Mouse (Mus musculus) stomach, embryonic 16.5 days (tissue): Measurements from ENCODE around the gene Khdrbs2. TPM values are rescaled to one million over a fixed set of nuclear protein-coding genes. Genes with fewer than 3 reads are reported as not detected.

Experiments
- ATAC-seq: fragments of 200-750 bp; cut with Nextera tagmentation; 2 replicates; pipeline ENCODE4 v1.8.0; 2017; ENCODE audit warnings: moderate number of reproducible peaks, moderate TSS enrichment; ENCODE audit not compliant: insufficient read depth, low FRiP score
- H3K27ac ChIP-seq: fragments of 300-500 bp; sonication (generic); 2 replicates; pipeline ENCODE4 v1.5.1; 2014; ENCODE audit warnings: low read length
- H3K27me3 ChIP-seq: fragments of 300-500 bp; sonication (generic); 2 replicates; pipeline ENCODE4 v1.6.1; 2014; ENCODE audit warnings: low read length, control low read depth, mixed read lengths; ENCODE audit not compliant: control insufficient read depth, insufficient read depth
- H3K36me3 ChIP-seq: fragments of 300-500 bp; sonication (generic); 2 replicates; pipeline ENCODE4 v1.6.1; 2014; ENCODE audit warnings: low read length; ENCODE audit not compliant: control insufficient read depth, insufficient read depth
- H3K4me1 ChIP-seq: fragments of 300-500 bp; sonication (generic); 2 replicates; pipeline ENCODE4 v1.6.1; 2014; ENCODE audit warnings: low read length, control low read depth, mixed read lengths; ENCODE audit not compliant: control insufficient read depth, insufficient read depth
- H3K4me2 ChIP-seq: fragments of 300-500 bp; sonication (generic); 2 replicates; pipeline ENCODE4 v1.6.1; 2014; ENCODE audit warnings: low read depth, low read length, mixed read lengths
- H3K4me3 ChIP-seq: fragments of 300-500 bp; sonication (generic); replicated peaks from 2 replicates; pipeline ENCODE4 v1.5.1; 2014; ENCODE audit warnings: mild to moderate bottlenecking, low read length
- H3K9ac ChIP-seq: fragments of 300-500 bp; sonication (generic); 2 replicates; pipeline ENCODE4 v1.6.1; 2014; ENCODE audit warnings: low read length
- H3K9me3 ChIP-seq: fragments of 300-500 bp; sonication (generic); replicated peaks from 2 replicates; pipeline ENCODE4 v1.6.1; 2016; ENCODE audit warnings: low read length, control low read depth; ENCODE audit not compliant: control insufficient read depth
- WGBS: fragments of 180-500 bp; shearing (Covaris S2); extraction: QIAGEN DNeasy Blood & Tissue Kit; methylation state at CpG from one replicate; pipeline ENCODE4 v1.1.7; 2014; 5-methylcytosine and 5-hydroxymethylcytosine counted together
- polyA plus RNA-seq: library from polyadenylated mRNA; unstranded; fragments of >200 nt; fragmentation: Nextera tagmentation; extraction: Ambion mirVana; gene quantifications from 2 replicates; pipeline ENCODE4 v1.2.1, GENCODE M21; 2015

Khdrbs2 gene
- polyA plus RNA-seq, 1 experiment from 2014 or later: 3.7 TPM

DNA sequence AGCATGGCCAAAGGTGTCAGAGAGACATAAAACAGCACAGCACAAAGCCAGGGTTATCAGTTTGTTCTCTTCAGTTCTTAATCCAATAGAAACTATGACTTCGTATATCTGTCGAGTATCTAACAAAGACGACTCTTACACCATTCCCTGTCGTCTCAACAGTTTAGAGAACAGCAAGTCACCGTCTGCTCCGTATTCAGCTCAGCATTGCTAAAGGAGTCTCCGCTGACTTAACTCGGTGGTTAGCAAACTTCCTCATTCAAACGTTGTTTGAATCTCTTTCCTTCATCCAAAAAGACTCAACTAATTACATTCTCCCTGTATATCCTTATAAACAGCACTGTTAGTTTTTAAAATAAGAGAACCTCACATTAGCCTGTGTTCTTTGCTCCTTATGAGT is 521.3 kb downstream of the Khdrbs2 start:
- no peaks in the 10 kb centered on the region for H3K27me3 ChIP-seq
- 77% methylated on average over 9 of the region's 9 CpGs for WGBS
- no peak overlapping the region for H3K27ac ChIP-seq
- no peaks in the 10 kb centered on the region for H3K9me3 ChIP-seq
- H3K4me3 ChIP-seq: no peak overlapping the region
- H3K36me3 ChIP-seq: no peaks in the 10 kb centered on the region
- no peak overlapping the region for H3K9ac ChIP-seq
- no peak overlapping the region for H3K4me2 ChIP-seq
- H3K4me1 ChIP-seq: no peaks in the 10 kb centered on the region
- no peak for ATAC-seq

DNA sequence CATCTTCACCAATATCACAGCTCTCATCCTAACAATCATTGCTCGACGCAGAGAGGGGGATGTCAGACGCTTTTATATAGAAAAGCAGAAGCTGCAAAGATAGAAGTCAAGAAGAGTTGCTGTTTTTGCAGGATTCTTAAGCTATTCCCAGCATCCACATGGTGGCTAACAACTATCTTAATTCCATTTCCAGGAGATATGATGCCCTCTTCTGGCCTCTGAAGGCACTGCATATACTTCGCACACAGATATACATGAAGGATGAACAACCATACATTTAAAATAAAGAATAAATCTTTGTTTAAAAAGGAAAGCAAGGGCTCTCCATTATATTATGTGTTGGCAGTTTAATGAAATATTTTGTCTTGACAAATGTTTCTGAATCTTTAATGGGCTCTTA is 527.6 kb downstream of the Khdrbs2 start:
- Histone ChIP-seq H3K27ac (no peak overlapping the region), H3K36me3 (no peaks in the 10 kb centered on the region), H3K4me1 (no peaks in the 10 kb centered on the region), H3K4me2 (no peak overlapping the region), H3K9me3 (no peaks in the 10 kb centered on the region), H3K27me3 (no peaks in the 10 kb centered on the region), H3K9ac (no peak overlapping the region), H3K4me3 (no peak overlapping the region)
- no peak for ATAC-seq
- 92% methylated on average over 4 of the region's 4 CpGs for WGBS

DNA sequence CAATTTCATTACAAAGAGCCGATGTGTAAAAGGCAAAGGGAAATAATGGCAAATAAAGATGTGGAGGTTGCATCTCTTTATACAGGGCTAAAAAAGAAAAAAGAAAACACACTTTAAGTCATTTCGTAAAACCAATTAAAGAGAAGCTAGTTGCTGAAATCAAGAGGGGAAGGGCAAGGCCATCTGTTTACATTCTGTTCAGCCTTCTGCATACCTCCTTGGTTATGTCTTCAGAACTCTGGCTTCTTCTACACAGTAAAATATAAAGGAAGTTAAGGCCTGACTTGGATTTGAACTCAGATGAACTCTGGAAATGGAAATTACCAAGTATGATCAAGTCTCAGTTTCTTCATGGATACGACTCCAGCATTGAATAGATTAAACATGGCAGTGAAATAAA is 528.8 kb downstream of the Khdrbs2 start:
- 78% methylated on average over 3 of the region's 3 CpGs for WGBS
- Histone ChIP-seq H3K27ac (no peak overlapping the region), H3K27me3 (no peaks in the 10 kb centered on the region)

More for the DNA sequence above, 528.8 kb downstream of the Khdrbs2 start:
- H3K4me2 ChIP-seq: no peak overlapping the region
- no peak overlapping the region for H3K4me3 ChIP-seq
- no peaks in the 10 kb centered on the region for H3K9me3 ChIP-seq
- H3K4me1 ChIP-seq: no peaks in the 10 kb centered on the region
- H3K9ac ChIP-seq: no peak overlapping the region
- no peak for ATAC-seq
- H3K36me3 ChIP-seq: no peaks in the 10 kb centered on the region
